Mouse (Mus musculus): ENCODE measurements around the gene St8sia6. TPM values are rescaled to one million over a fixed set of nuclear protein-coding genes. Genes with fewer than 3 reads are reported as not detected.
A peak's percentile ranks its signal among the peaks of the same experiment; 100 is the strongest.
"Not testable (repeated sequence)": the region's sequence is repeated elsewhere in the genome, so short reads cannot be mapped to it uniquely, and the experiment has no call there.

The St8sia6 gene
- total and polyA plus RNA-seq, 3 experiments: 0.74 to 1.7 (median 1.2) TPM

- Histone ChIP-seq H3K27me3 (ENCODE audit: control insufficient read depth, insufficient read depth, low read length) (no peaks in the 10 kb centered on the region), H3K27ac (no peak overlapping the region), H3K36me3 (ENCODE audit: control insufficient read depth, insufficient read depth, low read length) (no peaks in the 10 kb centered on the region), H3K4me3 (no peak overlapping the region), H3K9ac (ENCODE audit: low read depth, low read length) (no peak overlapping the region), H3K4me1 (ENCODE audit: control insufficient read depth, insufficient read depth, low read length) (no peaks in the 10 kb centered on the region), H3K79me2 (replicated peaks; ENCODE audit: control insufficient read depth, insufficient read depth, low read length) (no peaks in the 10 kb centered on the region)
- TF ChIP-seq EP300 (IDR thresholded peaks at IDR 0.05; ENCODE audit: insufficient read depth, low read depth, low read length) (no peak), POLR2A (IDR thresholded peaks at IDR 0.05; ENCODE audit: insufficient read depth, low read depth, low read length) (no peak), CTCF (IDR thresholded peaks at IDR 0.05) (no peak)
- intact Hi-C loops (cut with DNase I): no loop called here
- DNase-seq: peak in 1 of 2 experiments; percentile 3
- 25% methylated on average over 4 of the region's 4 CpGs for WGBS
Observed at GRCm38 (mm10) chr2:13682488-13683204, 111.2 kb downstream of the St8sia6 start.

GRCm38 (mm10) chr2:13672946-13673345, 120.9 kb downstream of the St8sia6 start:
- Histone ChIP-seq H3K27ac (no peak overlapping the region), H3K9ac (ENCODE audit: low read depth, low read length) (no peak overlapping the region), H3K36me3 (ENCODE audit: control insufficient read depth, insufficient read depth, low read length) (no peaks in the 10 kb centered on the region), H3K27me3 (ENCODE audit: control insufficient read depth, insufficient read depth, low read length) (no peaks in the 10 kb centered on the region), H3K4me1 (ENCODE audit: control insufficient read depth, insufficient read depth, low read length) (no peaks in the 10 kb centered on the region), H3K4me3 (no peak overlapping the region), H3K79me2 (replicated peaks; ENCODE audit: control insufficient read depth, insufficient read depth, low read length) (no peaks in the 10 kb centered on the region)
- intact Hi-C loops (cut with DNase I): loop anchor here (5.0 kb wide), 1 partner anchor 124 kb away; no protein-coding TSS in a partner anchor
- DNase-seq: peak in 1 of 2 experiments; percentile 26
- TF ChIP-seq EP300 (IDR thresholded peaks at IDR 0.05; ENCODE audit: insufficient read depth, low read depth, low read length) (no peak), CTCF (IDR thresholded peaks at IDR 0.05) (peak; percentile 72), POLR2A (IDR thresholded peaks at IDR 0.05; ENCODE audit: insufficient read depth, low read depth, low read length) (no peak)
- WGBS: 72% methylated on average over 3 of the region's 3 CpGs

GRCm38 (mm10) chr2:13672426-13672825, 121.4 kb downstream of the St8sia6 start:
- intact Hi-C loops (cut with DNase I): loop anchor here (5.0 kb wide), 1 partner anchor 125 kb away; no protein-coding TSS in a partner anchor
- TF ChIP-seq CTCF (IDR thresholded peaks at IDR 0.05) (no peak), POLR2A (IDR thresholded peaks at IDR 0.05; ENCODE audit: insufficient read depth, low read depth, low read length) (no peak), EP300 (IDR thresholded peaks at IDR 0.05; ENCODE audit: insufficient read depth, low read depth, low read length) (no peak)
- 77% methylated on average over 12 of the region's 12 CpGs for WGBS
- Histone ChIP-seq H3K27me3 (ENCODE audit: control insufficient read depth, insufficient read depth, low read length) (no peaks in the 10 kb centered on the region), H3K4me1 (ENCODE audit: control insufficient read depth, insufficient read depth, low read length) (no peaks in the 10 kb centered on the region), H3K9ac (ENCODE audit: low read depth, low read length) (no peak overlapping the region), H3K79me2 (replicated peaks; ENCODE audit: control insufficient read depth, insufficient read depth, low read length) (no peaks in the 10 kb centered on the region), H3K4me3 (no peak overlapping the region), H3K36me3 (ENCODE audit: control insufficient read depth, insufficient read depth, low read length) (no peaks in the 10 kb centered on the region), H3K27ac (no peak overlapping the region)
- DNase-seq: no peak

- Histone ChIP-seq H3K4me1 (ENCODE audit: control insufficient read depth, insufficient read depth, low read length) (no peaks in the 10 kb centered on the region), H3K27ac (no peak overlapping the region), H3K27me3 (ENCODE audit: control insufficient read depth, insufficient read depth, low read length) (no peaks in the 10 kb centered on the region), H3K4me3 (no peak overlapping the region), H3K9ac (ENCODE audit: low read depth, low read length) (no peak overlapping the region), H3K79me2 (replicated peaks; ENCODE audit: control insufficient read depth, insufficient read depth, low read length) (no peaks in the 10 kb centered on the region), H3K36me3 (ENCODE audit: control insufficient read depth, insufficient read depth, low read length) (no peaks in the 10 kb centered on the region)
- no peak for DNase-seq
- TF ChIP-seq CTCF (IDR thresholded peaks at IDR 0.05) (peak; percentile 40), EP300 (IDR thresholded peaks at IDR 0.05; ENCODE audit: insufficient read depth, low read depth, low read length) (no peak)
- intact Hi-C loops (cut with DNase I): no loop called here
- 55% methylated on average over 1 of the region's 1 CpGs for WGBS
Observed at GRCm38 (mm10) chr2:13634866-13635265, 159.0 kb downstream of the St8sia6 start.

- Histone ChIP-seq H3K27ac (no peak overlapping the region), H3K36me3 (ENCODE audit: control insufficient read depth, insufficient read depth, low read length) (no peaks in the 10 kb centered on the region), H3K27me3 (ENCODE audit: control insufficient read depth, insufficient read depth, low read length) (no peaks in the 10 kb centered on the region), H3K79me2 (replicated peaks; ENCODE audit: control insufficient read depth, insufficient read depth, low read length) (no peaks in the 10 kb centered on the region), H3K9ac (ENCODE audit: low read depth, low read length) (no peak overlapping the region), H3K4me1 (ENCODE audit: control insufficient read depth, insufficient read depth, low read length) (no peaks in the 10 kb centered on the region), H3K4me3 (no peak overlapping the region)
- 82% methylated on average over 7 of the region's 7 CpGs for WGBS
- DNase-seq: no peak
- TF ChIP-seq CTCF (IDR thresholded peaks at IDR 0.05) (no peak), EP300 (IDR thresholded peaks at IDR 0.05; ENCODE audit: insufficient read depth, low read depth, low read length) (no peak)
- intact Hi-C loops (cut with DNase I): no loop called here
Observed at GRCm38 (mm10) chr2:13630136-13630832, 163.6 kb downstream of the St8sia6 start.

- DNase-seq; H3K9ac ChIP-seq (ENCODE audit: low read depth, low read length); H3K27ac ChIP-seq; H3K79me2 ChIP-seq (replicated peaks; ENCODE audit: control insufficient read depth, insufficient read depth, low read length); intact Hi-C loops (cut with DNase I); H3K4me1 ChIP-seq (ENCODE audit: control insufficient read depth, insufficient read depth, low read length); H3K36me3 ChIP-seq (ENCODE audit: control insufficient read depth, insufficient read depth, low read length); H3K4me3 ChIP-seq; H3K27me3 ChIP-seq (ENCODE audit: control insufficient read depth, insufficient read depth, low read length): not testable (repeated sequence)
- 65% methylated on average over 5 of the region's 5 CpGs for WGBS
Observed at GRCm38 (mm10) chr2:13603636-13604035, 190.2 kb downstream of the St8sia6 start.
